Mouse (Mus musculus): ENCODE measurements at regions not wholly inside any gene's neighbourhood (a gene's known extent, or its start where the extent isn't known, plus 50 kb on each side); places are given as distances from the start of the nearest gene placed in this dataset.

DNA sequence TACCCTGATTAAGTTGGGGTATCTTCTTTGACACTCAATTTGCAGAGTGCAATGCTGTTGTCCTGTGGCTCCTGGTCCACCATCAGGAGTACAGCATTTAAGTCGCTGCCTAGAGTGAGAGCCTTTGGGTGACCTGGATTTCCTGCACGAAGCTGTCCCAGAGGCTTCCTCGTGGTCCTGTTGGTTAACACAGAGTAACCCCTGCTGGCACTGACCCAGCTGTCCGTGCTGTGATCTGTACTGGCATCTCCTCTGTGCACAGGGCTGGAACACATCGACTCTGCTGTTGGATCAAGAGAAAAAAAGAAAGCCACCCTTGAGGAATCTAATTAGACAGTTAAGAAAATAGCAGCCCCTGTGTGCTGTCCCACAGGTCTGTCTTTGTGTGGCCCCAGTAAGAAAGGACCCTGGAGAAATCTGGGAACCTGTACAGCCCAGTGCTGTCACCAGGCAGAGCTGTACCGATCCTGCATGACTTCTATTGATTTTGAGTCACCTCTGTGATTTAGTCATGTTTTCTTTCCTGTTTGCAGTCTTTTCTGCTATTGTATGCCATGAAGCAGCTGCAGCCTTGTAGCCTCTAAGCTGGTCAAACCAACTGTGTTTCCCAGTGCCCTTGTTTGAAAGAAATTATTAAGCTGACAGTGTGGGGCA is 63.3 kb upstream of the Shh start:
- DNase-seq, result no peak

- DNase-seq, result no peak
These were observed 59.4 kb upstream of the Shh start for GRCm38 (mm10) chr5:28526435-28526834.

DNA sequence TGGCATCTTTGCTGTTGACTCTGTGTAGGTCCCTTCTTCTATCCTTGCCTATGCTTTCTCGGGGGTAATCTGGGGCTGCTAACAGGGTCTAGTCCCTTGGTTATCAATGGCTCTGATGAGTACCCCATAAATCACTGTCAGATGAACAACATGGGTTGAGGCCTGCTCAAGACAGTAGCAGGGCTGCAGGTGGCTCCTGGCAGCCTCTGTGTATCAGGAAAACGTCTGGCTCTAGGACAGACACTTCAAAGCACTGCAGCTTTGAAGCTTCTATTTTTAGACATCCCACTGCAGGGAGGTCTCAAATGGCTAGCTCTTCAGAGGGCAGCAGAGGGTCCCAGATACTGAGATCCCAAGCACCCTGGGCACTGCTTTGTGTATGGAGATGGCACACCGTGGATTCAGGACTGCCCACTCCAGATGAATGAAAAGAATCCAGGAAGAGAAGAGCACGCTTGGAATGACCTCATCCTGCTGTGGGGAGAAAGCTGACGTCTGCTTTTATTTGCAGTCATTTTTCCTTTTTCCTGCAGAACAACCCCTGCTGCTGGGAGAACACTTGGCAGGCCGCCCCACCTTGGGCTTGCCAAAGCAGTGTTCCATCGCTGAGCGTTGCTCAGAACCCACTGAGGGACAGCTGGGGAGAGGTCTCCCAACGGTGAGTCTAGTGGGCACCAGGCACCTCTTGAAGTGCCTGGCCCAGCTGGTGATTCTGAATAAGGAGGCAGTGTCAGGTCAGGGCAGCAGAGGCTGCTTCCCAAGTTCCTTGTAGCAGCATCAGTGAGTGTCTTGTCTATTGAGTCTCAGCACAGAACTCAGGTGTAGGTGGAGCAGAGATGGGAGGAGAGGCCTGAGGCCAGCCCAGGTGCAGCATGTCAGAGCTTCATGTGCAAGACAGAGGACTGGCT is 54.0 kb upstream of the Shh start:
- peak; percentile 53 for DNase-seq

- no peak for DNase-seq
These were observed 52.0 kb upstream of the Shh start for GRCm38 (mm10) chr5:28519059-28519543.
